Mouse (Mus musculus): Measurements from ENCODE around the gene Knstrn.
A peak's percentile ranks its signal among the peaks of the same experiment; 100 is the strongest.

Gene Knstrn

GRCm38 (mm10) chr2:118813981-118814836 is at the start of gene Knstrn:
TSS of gene Knstrn (plus strand) at chr2:118814003.
- DNase-seq (ENCODE audit: low spot score): peak; percentile 97

GRCm38 (mm10) chr2:118764094-118764831 is 49.5 kb upstream of the Knstrn start:
- peak; percentile 81 for DNase-seq (ENCODE audit: low spot score)

- no peak for DNase-seq (ENCODE audit: low spot score)
Observed at GRCm38 (mm10) chr2:118764875-118765274, 48.9 kb upstream of the Knstrn start.

- peak; percentile 73 for DNase-seq (ENCODE audit: low spot score)
Observed at GRCm38 (mm10) chr2:118766041-118767033, 47.5 kb upstream of the Knstrn start.

GRCm38 (mm10) chr2:118772158-118772874 is 41.5 kb upstream of the Knstrn start, which contains the start of gene Phgr1:
TSS of gene Phgr1 (plus strand) at chr2:118772769.
- peak; percentile 18 for DNase-seq (ENCODE audit: low spot score)

- DNase-seq (ENCODE audit: low spot score): no peak
Observed at GRCm38 (mm10) chr2:118774536-118774935, 39.3 kb upstream of the Knstrn start.

- DNase-seq (ENCODE audit: low spot score): peak; percentile 79
Observed at GRCm38 (mm10) chr2:118775396-118775795, 38.4 kb upstream of the Knstrn start.

- DNase-seq (ENCODE audit: low spot score): peak; percentile 91
Observed at GRCm38 (mm10) chr2:118775846-118776245, 38.0 kb upstream of the Knstrn start.

- peak; percentile 76 for DNase-seq (ENCODE audit: low spot score)
Observed at GRCm38 (mm10) chr2:118776295-118776694, 37.5 kb upstream of the Knstrn start.

GRCm38 (mm10) chr2:118778418-118778817 is 35.4 kb upstream of the Knstrn start:
- DNase-seq (ENCODE audit: low spot score): no peak

- DNase-seq (ENCODE audit: low spot score): peak; percentile 31
Observed at GRCm38 (mm10) chr2:118779065-118779464, 34.7 kb upstream of the Knstrn start.

- DNase-seq (ENCODE audit: low spot score): peak; percentile 92
Observed at GRCm38 (mm10) chr2:118779504-118780480, 34.0 kb upstream of the Knstrn start, which contains the start of gene Disp2. TSS of gene Disp2 (plus strand) at chr2:118779719.

- DNase-seq (ENCODE audit: low spot score): peak; percentile 29
Observed at GRCm38 (mm10) chr2:118781115-118781514, 32.7 kb upstream of the Knstrn start.

- DNase-seq (ENCODE audit: low spot score): peak; percentile 88
Observed at GRCm38 (mm10) chr2:118782303-118782702, 31.5 kb upstream of the Knstrn start.

- DNase-seq (ENCODE audit: low spot score): peak; percentile 90
Observed at GRCm38 (mm10) chr2:118783093-118783492, 30.7 kb upstream of the Knstrn start.

- peak; percentile 74 for DNase-seq (ENCODE audit: low spot score)
Observed at GRCm38 (mm10) chr2:118783663-118784062, 30.1 kb upstream of the Knstrn start.

GRCm38 (mm10) chr2:118786525-118786924 is 27.3 kb upstream of the Knstrn start:
- DNase-seq (ENCODE audit: low spot score): no peak

GRCm38 (mm10) chr2:118789501-118789900 is 24.3 kb upstream of the Knstrn start:
- peak; percentile 77 for DNase-seq (ENCODE audit: low spot score)

- no peak for DNase-seq (ENCODE audit: low spot score)
Observed at GRCm38 (mm10) chr2:118790221-118790550, 23.6 kb upstream of the Knstrn start.
